Mouse (Mus musculus) liver, adult 2 months (tissue): ENCODE data around the gene Itgbl1. TPM values are rescaled to one million over a fixed set of nuclear protein-coding genes. Genes with fewer than 3 reads are reported as not detected.

Experiments
- DNase-seq: peaks from one replicate; pipeline ENCODE4 v3.0.0-alpha.2; 2011; ENCODE audit warnings: low read depth, low spot score; ENCODE audit errors: extremely low read depth
- H3K27ac ChIP-seq: fragments of 200-500 bp; replicated peaks from 2 replicates; pipeline ENCODE4 v1.5.1; 2012; ENCODE audit warnings: low read depth, mild to moderate bottlenecking, control low read depth, inconsistent platforms, low read length; ENCODE audit not compliant: insufficient read depth
- H3K27me3 ChIP-seq: fragments of 200-500 bp; 2 replicates; pipeline ENCODE4 v1.6.1; 2012; ENCODE audit warnings: mild to moderate bottlenecking, moderate library complexity, low read length, inconsistent platforms; ENCODE audit not compliant: control insufficient read depth, insufficient read depth
- H3K36me3 ChIP-seq: fragments of 200-500 bp; 2 replicates; pipeline ENCODE4 v1.6.1; 2012; ENCODE audit warnings: low read length, inconsistent platforms; ENCODE audit not compliant: control insufficient read depth, insufficient read depth
- H3K4me1 ChIP-seq: fragments of 200-500 bp; 2 replicates; pipeline ENCODE4 v1.6.1; 2011; ENCODE audit warnings: low read length; ENCODE audit not compliant: control insufficient read depth, insufficient read depth
- H3K4me3 ChIP-seq: fragments of 200-500 bp; 2 replicates; pipeline ENCODE4 v1.5.1; 2011; ENCODE audit warnings: low read depth, mild to moderate bottlenecking, control low read depth, low read length, moderate library complexity; ENCODE audit not compliant: insufficient read depth
- H3K79me2 ChIP-seq: fragments of 200-500 bp; 2 replicates; pipeline ENCODE4 v1.6.1; 2012; ENCODE audit warnings: inconsistent platforms, mild to moderate bottlenecking, low read length, moderate library complexity; ENCODE audit not compliant: control insufficient read depth, insufficient read depth
- H3K9ac ChIP-seq: fragments of 200-500 bp; 2 replicates; pipeline ENCODE4 v1.6.1; 2012; ENCODE audit warnings: low read depth, mild to moderate bottlenecking, control low read depth, inconsistent platforms, low read length
- CTCF ChIP-seq: fragments of 200-500 bp; IDR thresholded peaks from 2 replicates; pipeline ENCODE4 v1.5.1; 2011; ENCODE audit warnings: low read depth, low read length, control low read depth
- POLR2A ChIP-seq: fragments of 200-500 bp; IDR thresholded peaks from 2 replicates; pipeline ENCODE4 v1.6.1; 2011; ENCODE audit warnings: low read length, control low read depth; ENCODE audit not compliant: insufficient read depth; ENCODE audit errors: extremely low read depth
- WGBS: fragments of 180-500 bp; shearing (Covaris S2); methylation state at CpG from one replicate; pipeline ENCODE4 v1.1.7; 2018; 5-methylcytosine and 5-hydroxymethylcytosine counted together
- polyA plus RNA-seq: library from polyadenylated mRNA; depleted of rRNA; stranded (reverse); fragments of >200 nt; gene quantifications from 2 replicates; pipeline ENCODE4 v1.2.3, GENCODE M21; 2012
- total RNA-seq: library from RNA; depleted of rRNA; stranded (reverse); fragments of >200 nt; gene quantifications from 2 replicates; pipeline ENCODE4 v1.2.3, GENCODE M21; 2014

Itgbl1 gene
- total and polyA plus RNA-seq, 2 experiments = 0.09 to 0.11 TPM

- no peaks in the 10 kb centered on the region for H3K4me1 ChIP-seq
- TF ChIP-seq CTCF (no peak), POLR2A (no peak)
- no peak for DNase-seq
- H3K79me2 ChIP-seq = no peaks in the 10 kb centered on the region
- no peak overlapping the region for H3K4me3 ChIP-seq
- no peak overlapping the region for H3K27ac ChIP-seq
- no peaks in the 10 kb centered on the region for H3K36me3 ChIP-seq
- no peak overlapping the region for H3K9ac ChIP-seq
- WGBS = 73% methylated on average over 1 of the region's 1 CpGs
- H3K27me3 ChIP-seq = no peaks in the 10 kb centered on the region
Observed at GRCm38 (mm10) chr14:123864531-123864930, 204.8 kb downstream of the Itgbl1 start.

GRCm38 (mm10) chr14:123865779-123866726, 206.3 kb downstream of the Itgbl1 start:
- no peak for DNase-seq
- Histone ChIP-seq H3K36me3 (no peaks in the 10 kb centered on the region), H3K9ac (no peak overlapping the region), H3K27ac (no peak overlapping the region), H3K4me1 (no peaks in the 10 kb centered on the region), H3K79me2 (no peaks in the 10 kb centered on the region), H3K4me3 (no peak overlapping the region), H3K27me3 (no peaks in the 10 kb centered on the region)
- TF ChIP-seq POLR2A (no peak), CTCF (no peak)
- WGBS = 35% methylated on average over 6 of the region's 6 CpGs

GRCm38 (mm10) chr14:123927903-123928302, 268.1 kb downstream of the Itgbl1 start:
- 86% methylated on average over 1 of the region's 1 CpGs for WGBS
- no peak for DNase-seq
- Histone ChIP-seq H3K36me3 (no peaks in the 10 kb centered on the region), H3K4me3 (no peak overlapping the region), H3K9ac (no peak overlapping the region), H3K27me3 (no peaks in the 10 kb centered on the region), H3K4me1 (no peaks in the 10 kb centered on the region), H3K27ac (no peak overlapping the region), H3K79me2 (no peaks in the 10 kb centered on the region)
- TF ChIP-seq CTCF (no peak), POLR2A (no peak)

GRCm38 (mm10) chr14:123966531-123966930, 306.8 kb downstream of the Itgbl1 start:
- no peak for DNase-seq
- Histone ChIP-seq H3K4me3 (no peak overlapping the region), H3K27ac (no peak overlapping the region), H3K79me2 (no peaks in the 10 kb centered on the region), H3K4me1 (no peaks in the 10 kb centered on the region), H3K27me3 (no peaks in the 10 kb centered on the region), H3K36me3 (no peaks in the 10 kb centered on the region), H3K9ac (no peak overlapping the region)
- 52% methylated on average over 2 of the region's 2 CpGs for WGBS
- TF ChIP-seq CTCF = no peak
- TF ChIP-seq POLR2A = no peak

- H3K9ac ChIP-seq = no peak overlapping the region
- no peaks in the 10 kb centered on the region for H3K27me3 ChIP-seq
- no peak for DNase-seq
- WGBS = 85% methylated on average over 6 of the region's 6 CpGs
- H3K36me3 ChIP-seq = no peaks in the 10 kb centered on the region
- no peak overlapping the region for H3K4me3 ChIP-seq
- no peak overlapping the region for H3K27ac ChIP-seq
- no peaks in the 10 kb centered on the region for H3K4me1 ChIP-seq
- no peak for TF ChIP-seq POLR2A
- no peak for TF ChIP-seq CTCF
- no peaks in the 10 kb centered on the region for H3K79me2 ChIP-seq
Observed at GRCm38 (mm10) chr14:123967996-123968395, 308.2 kb downstream of the Itgbl1 start.
